Mouse (Mus musculus) sigmoid colon, adult 10 weeks (tissue): ENCODE results near the gene Gm2075. TPM values are rescaled to one million over a fixed set of nuclear protein-coding genes. Genes with fewer than 3 reads are reported as not detected.

Experiments used
- polyA plus RNA-seq: library from polyadenylated mRNA; stranded (reverse); fragments of 350-450 nt; fragmentation: Illumina TruSeq; extraction: RNeasy Lipid Tissue Mini Kit (QIAGEN cat#74804); gene quantifications from one replicate; pipeline ENCODE4 v1.2.3, GENCODE M21; 2014; ENCODE audit warnings: low read depth, low replicate concordance

Gene Gm2075
- polyA plus RNA-seq, result not detected

GRCm38 (mm10) chr12:88011548-88011947 lies at the start of gene Gm2075:
Gene Gm2075 (plus strand): TSS chr12:88011848.

GRCm38 (mm10) chr12:88018671-88019070 lies 7.0 kb downstream of the Gm2075 start, which contains the start of gene Gm6803:
Gene Gm6803 (minus strand): TSS chr12:88018771.

GRCm38 (mm10) chr12:88026704-88027103 lies 15.1 kb downstream of the Gm2075 start, which contains the start of gene Gm2056:
Gene Gm2056 (plus strand): TSS chr12:88027004.

Other genes starting within 250 kb of the Gm2075 start
- gene Gm21319, start 236.1 kb upstream of the Gm2075 start, polyA plus RNA-seq, result not detected
- not detected for gene Gm21936, start 216.3 kb upstream of the Gm2075 start, polyA plus RNA-seq
- gene BB287469, start 195.3 kb upstream of the Gm2075 start, polyA plus RNA-seq, result not detected
- not detected for gene Gm2001, start 169.5 kb upstream of the Gm2075 start, polyA plus RNA-seq
- not detected for gene Gm2016, start 137.8 kb upstream of the Gm2075 start, polyA plus RNA-seq
- not detected for gene Gm2022, start 116.5 kb upstream of the Gm2075 start, polyA plus RNA-seq
- not detected for gene Gm2035, start 92.0 kb upstream of the Gm2075 start, polyA plus RNA-seq
- not detected for gene Gm2042, start 57.8 kb upstream of the Gm2075 start, polyA plus RNA-seq
- gene Gm6803, start 6.9 kb downstream of the Gm2075 start, polyA plus RNA-seq, result not detected
- gene Gm2056, start 15.2 kb downstream of the Gm2075 start, polyA plus RNA-seq, result not detected
- not detected for gene Gm16368, start 71.8 kb downstream of the Gm2075 start, polyA plus RNA-seq
- not detected for gene Gm10436, start 170.3 kb downstream of the Gm2075 start, polyA plus RNA-seq
- not detected for gene Gm8332, start 238.3 kb downstream of the Gm2075 start, polyA plus RNA-seq